Comparison of ENCODE assay signal across 27 mouse cellular contexts in genomic region chr8:13642659-13643181, GRCm38 (mm10). TPM values are rescaled to one million over a fixed set of nuclear protein-coding genes. Genes with fewer than 3 reads are reported as not detected.
DNase-seq lines count a peak whose midpoint lies in the region; ATAC-seq lines count a peak whose summit lies in the region.
"Had no signal": no experiment of that assay in that cellular context is flagged by ENCODE, and none has a peak within 500 bp of the region (broad histone marks: within the 10 kb centered on the region; RNA-seq: fewer than 3 reads in every experiment).

No protein-coding gene starts in this region.

- ATAC-seq in limb, embryonic 15.5 days (ENCODE audit: insufficient number of reproducible peaks, low FRiP score, low TSS enrichment, low read depth): 0 out of 2 replicates have a peak, but pooled peaks have one; percentile 24
- ATAC-seq in erythroid progenitor cell, adult 5-6 weeks (replicated peaks; ENCODE audit: low FRiP score, poor library complexity, severe bottlenecking): no peak
- ATAC-seq: forebrain, embryonic 13.5 days; intestine, postnatal 0 days; lung, postnatal 0 days; midbrain, embryonic 15.5 days; Patski had no signal

- H3K36me3 ChIP-seq in limb, embryonic 15.5 days: no peaks in the 10 kb centered on the region
- no peaks in the 10 kb centered on the region for H3K36me3 ChIP-seq in limb, embryonic 10.5 days
- H3K36me3 ChIP-seq: embryonic facial prominence, embryonic 13.5 days; heart, embryonic 13.5 days; limb, embryonic 12.5 days; midbrain, embryonic 10.5 days; midbrain, embryonic 15.5 days had no signal

- H3K9ac ChIP-seq in limb, embryonic 15.5 days: no peak overlapping the region
- H3K9ac ChIP-seq: embryonic facial prominence, embryonic 13.5 days; forebrain, embryonic 13.5 days; heart, embryonic 13.5 days; limb, embryonic 12.5 days; midbrain, embryonic 15.5 days had no signal

- no peaks in the 10 kb centered on the region for H3K27me3 ChIP-seq in limb, embryonic 15.5 days
- no peaks in the 10 kb centered on the region for H3K27me3 ChIP-seq in limb, embryonic 10.5 days (ENCODE audit: low read depth, poor library complexity, severe bottlenecking)
- H3K27me3 ChIP-seq: embryonic facial prominence, embryonic 13.5 days; forebrain, embryonic 13.5 days; heart, embryonic 13.5 days; limb, embryonic 12.5 days; midbrain, embryonic 15.5 days; Patski had no signal

- 0 out of 2 replicates have a peak overlapping the region, but pooled peaks have one; percentile 17 for H3K27ac ChIP-seq in limb, embryonic 15.5 days
- no peak overlapping the region for H3K27ac ChIP-seq in limb, embryonic 10.5 days
- H3K27ac ChIP-seq: embryonic facial prominence, embryonic 13.5 days; forebrain, embryonic 13.5 days; limb, embryonic 12.5 days; midbrain, embryonic 10.5 days; midbrain, embryonic 15.5 days had no signal

- peaks cover 65% of the 10 kb centered on the region for H3K4me1 ChIP-seq in limb, embryonic 15.5 days
- peaks cover 30% of the 10 kb centered on the region for H3K4me1 ChIP-seq in limb, embryonic 10.5 days

- no peak overlapping the region for H3K4me2 ChIP-seq in limb, embryonic 15.5 days
- H3K4me2 ChIP-seq: embryonic facial prominence, embryonic 13.5 days; forebrain, embryonic 13.5 days; heart, embryonic 13.5 days; limb, embryonic 12.5 days; liver, embryonic 11.5 days; midbrain, embryonic 15.5 days had no signal

- H3K4me3 ChIP-seq in limb, embryonic 15.5 days: no peak overlapping the region
- H3K4me3 ChIP-seq in limb, embryonic 10.5 days: no peak overlapping the region
- H3K4me3 ChIP-seq: embryonic facial prominence, embryonic 13.5 days; forebrain, embryonic 13.5 days; heart, embryonic 13.5 days; limb, embryonic 12.5 days; midbrain, embryonic 10.5 days; midbrain, embryonic 15.5 days had no signal

- WGBS in limb, embryonic 15.5 days: 49% methylated on average over 10 of the region's 10 CpGs
- 74% methylated on average over 10 of the region's 10 CpGs for WGBS in limb, embryonic 10.5 days

- H3K9me3 ChIP-seq in limb, embryonic 15.5 days: no peaks in the 10 kb centered on the region
- no peaks in the 10 kb centered on the region for H3K9me3 ChIP-seq in limb, embryonic 10.5 days (replicated peaks)
- H3K9me3 ChIP-seq: embryonic facial prominence, embryonic 13.5 days; forebrain, embryonic 13.5 days; heart, embryonic 13.5 days; limb, embryonic 12.5 days; midbrain, embryonic 10.5 days; midbrain, embryonic 15.5 days had no signal

- peak; percentile 1 for DNase-seq in adrenal gland, adult 2 months
- no peak for DNase-seq in adrenal gland, postnatal 14 days
- DNase-seq in limb, embryonic 10.5 days (ENCODE audit: low spot score): no peak
- peak; percentile 27 for DNase-seq in 3T3-L1 (ENCODE audit: low read depth, low spot score)
- peak; percentile 32 to 55 for DNase-seq in natural killer cell, adult 2 months (ENCODE audit: low spot score in 2 of 2)
- no peak for DNase-seq in ovary, postnatal 14 days (ENCODE audit: low spot score)
- DNase-seq: adrenal gland, postnatal 36 days; cerebellum, adult 18-20 months; cerebellum, postnatal 10 days; heart, postnatal 10 days; kidney, adult 9 months; kidney, postnatal 10 days; layer of hippocampus, adult 9-11 months; lung, adult 18-20 months; lung, postnatal 4 days had no signal

RNA-seq across cellular contexts. Expression of gene Rasa3, which starts 34.7 kb away (rescaled TPM):
- 10 to 100 TPM; 27.4 to 35.9 TPM for total RNA-seq in adrenal gland, adult 2 months (2021)
- polyA plus RNA-seq in adrenal gland, adult 2 months (2012; rRNA removed): 25.8 and 38.6 TPM in 2 replicates
- 29.4 and 39.3 TPM in 2 replicates for total RNA-seq in adrenal gland, postnatal 14 days (2021)
- 32.3 and 35.5 TPM in 2 replicates for polyA plus RNA-seq in limb, embryonic 15.5 days (2015; fragmentation: Nextera tagmentation; extraction: Ambion mirVana)
- 17.0 and 18.1 TPM in 2 replicates for polyA plus RNA-seq in limb, embryonic 10.5 days (2016; fragmentation: Nextera tagmentation; extraction: Ambion mirVana)
- total RNA-seq in erythroid progenitor cell, adult 5-6 weeks (2015; ENCODE audit: low replicate concordance): 6.5 and 9.6 TPM in 2 replicates
- 12.2 and 13.4 TPM in 2 replicates for total RNA-seq in erythroid progenitor cell, adult 5-6 weeks (2017; ENCODE audit: low replicate concordance)

Comparison
In these comparisons a context has a peak if more than half of its experiments do, and no peak if none do; other contexts are left out.
1. DNase-seq: peak in adrenal gland, adult 2 months (single experiment), 3T3-L1 (single experiment) and natural killer cell, adult 2 months (2 of 2); none in adrenal gland, postnatal 14 days (single experiment), limb, embryonic 10.5 days (single experiment) and ovary, postnatal 14 days (single experiment).